Comparison of ENCODE assay signal across 18 mouse cellular contexts in genomic region chr2:62370048-62370447, GRCm38 (mm10).
"Had no signal": no experiment of that assay in that cellular context is flagged by ENCODE, and none has a peak within 500 bp of the region (broad histone marks: within the 10 kb centered on the region; RNA-seq: fewer than 3 reads in every experiment).

No protein-coding gene starts in this region.

- H3K9ac ChIP-seq: limb, embryonic 13.5 days; liver, embryonic 13.5 days; lung, embryonic 14.5 days; midbrain, embryonic 12.5 days; midbrain, embryonic 15.5 days; neural tube, embryonic 12.5 days; neural tube, embryonic 15.5 days; stomach, embryonic 15.5 days had no signal

- H3K36me3 ChIP-seq: limb, embryonic 10.5 days; limb, embryonic 13.5 days; liver, embryonic 13.5 days; midbrain, embryonic 12.5 days; midbrain, embryonic 15.5 days; neural tube, embryonic 12.5 days; neural tube, embryonic 15.5 days; stomach, embryonic 15.5 days had no signal

- H3K27me3 ChIP-seq: limb, embryonic 13.5 days; liver, embryonic 13.5 days; midbrain, embryonic 12.5 days; midbrain, embryonic 15.5 days; neural tube, embryonic 12.5 days; neural tube, embryonic 15.5 days; stomach, embryonic 15.5 days had no signal

- H3K9me3 ChIP-seq: limb, embryonic 10.5 days; limb, embryonic 13.5 days; liver, embryonic 13.5 days; midbrain, embryonic 12.5 days; midbrain, embryonic 15.5 days; neural tube, embryonic 12.5 days; neural tube, embryonic 15.5 days; stomach, embryonic 15.5 days had no signal

- H3K4me2 ChIP-seq: limb, embryonic 13.5 days; liver, embryonic 13.5 days; lung, embryonic 14.5 days; midbrain, embryonic 12.5 days; midbrain, embryonic 15.5 days; neural tube, embryonic 12.5 days; neural tube, embryonic 15.5 days; stomach, embryonic 15.5 days had no signal

- H3K4me3 ChIP-seq: limb, embryonic 10.5 days; limb, embryonic 13.5 days; liver, embryonic 13.5 days; midbrain, embryonic 12.5 days; midbrain, embryonic 15.5 days; neural tube, embryonic 12.5 days; neural tube, embryonic 15.5 days; stomach, embryonic 15.5 days had no signal

- DNase-seq: kidney, postnatal 36 days; liver; liver, embryonic 13.5 days; lung, embryonic 14.5 days; right cerebral cortex, adult 18-20 months; right cerebral cortex, postnatal 14 days; right cerebral cortex, postnatal 4 days; spleen, adult 18-20 months; thymus, postnatal 25 days had no signal

- H3K4me1 ChIP-seq: limb, embryonic 10.5 days; limb, embryonic 13.5 days; liver, embryonic 13.5 days; midbrain, embryonic 12.5 days; midbrain, embryonic 15.5 days; neural tube, embryonic 12.5 days; neural tube, embryonic 15.5 days; stomach, embryonic 15.5 days had no signal

- H3K27ac ChIP-seq: limb, embryonic 10.5 days; limb, embryonic 13.5 days; liver, embryonic 13.5 days; macrophage; midbrain, embryonic 12.5 days; midbrain, embryonic 15.5 days; neural tube, embryonic 12.5 days; neural tube, embryonic 15.5 days; stomach, embryonic 15.5 days had no signal

- ATAC-seq: lung, postnatal 0 days; midbrain, embryonic 15.5 days had no signal
